Mouse (Mus musculus): Measurements from ENCODE around the gene Mrps22.

DNA sequence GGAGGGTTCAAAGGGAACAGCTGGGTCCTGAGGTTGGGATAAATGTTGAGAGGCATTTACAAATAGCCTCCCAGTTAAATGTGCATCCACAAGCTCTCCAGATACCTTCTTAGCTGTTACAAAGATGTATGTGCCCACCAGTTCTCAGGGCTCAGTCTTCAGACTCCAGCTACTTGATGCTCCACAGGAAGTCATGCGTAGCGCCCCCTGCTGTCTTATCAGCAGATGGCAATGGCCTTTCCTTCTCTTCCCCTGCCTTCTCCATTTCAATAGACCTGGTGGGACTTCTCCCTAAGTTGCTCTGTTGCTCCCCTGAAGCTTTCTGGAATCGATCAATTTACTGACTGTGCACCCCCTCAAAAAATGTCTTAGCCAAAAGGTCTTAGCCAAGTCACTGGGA, 27.0 kb upstream of the Mrps22 start:
- no peak for TF ChIP-seq POLR2A (IDR thresholded peaks at IDR 0.05; ENCODE audit: extremely low read depth, insufficient read depth, low read length)
- peak; percentile 58 for TF ChIP-seq CTCF (IDR thresholded peaks at IDR 0.05; ENCODE audit: low read depth, low read length)

Data from liver, adult 2 months (tissue).